Mouse (Mus musculus) thymus, postnatal 10 days (tissue): Measurements from ENCODE around the gene Rnf169.
"Not testable (repeated sequence)": the region's sequence is repeated elsewhere in the genome, so short reads cannot be mapped to it uniquely, and the experiment has no call there.

Experiments
- DNase-seq, 2 experiments: peaks; one replicate each; pipeline ENCODE4 v3.0.0; 2021; ENCODE audit warnings: low spot score in 2 of 2

The Rnf169 gene

DNA sequence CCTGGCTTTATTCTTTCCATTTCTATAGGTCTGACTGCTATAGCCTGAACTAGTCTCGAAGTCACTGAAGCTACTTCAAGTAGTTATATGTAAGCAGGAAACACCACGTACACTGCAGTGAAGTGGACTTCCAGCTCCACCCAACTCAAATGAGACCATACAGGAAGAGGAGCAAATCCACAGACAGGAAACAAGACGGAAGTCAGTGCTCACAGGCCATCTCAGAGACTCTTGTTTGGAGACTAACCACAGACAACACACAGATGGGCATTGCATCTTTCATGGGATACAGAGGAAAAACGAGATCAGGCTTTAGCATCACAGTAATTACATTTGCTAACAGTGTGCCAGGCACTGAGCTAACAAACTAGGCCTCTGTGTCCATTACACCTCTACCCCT lies 33.9 kb downstream of the Rnf169 start:
- DNase-seq = no peak

- no peak for DNase-seq
Measured at GRCm38 (mm10) chr7:99945939-99946338, 34.3 kb downstream of the Rnf169 start.

DNA sequence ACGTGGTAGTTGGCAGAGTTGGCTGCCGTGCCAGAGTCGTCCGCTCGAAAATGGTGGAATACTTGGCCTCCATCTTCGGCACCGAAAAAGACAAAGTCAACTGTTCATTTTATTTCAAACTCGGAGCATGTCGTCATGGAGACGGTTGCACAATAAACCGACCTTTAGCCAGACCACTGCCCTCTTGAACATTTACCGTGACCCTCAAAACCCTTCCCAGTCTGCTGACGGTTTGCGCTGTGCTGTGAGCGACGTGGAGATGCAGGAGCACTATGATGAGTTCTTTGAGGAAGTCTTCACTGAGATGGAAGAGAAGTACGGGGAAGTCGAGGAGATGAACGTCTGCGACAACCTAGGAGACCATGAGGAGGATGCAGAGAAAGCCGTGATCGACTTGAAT lies 35.2 kb downstream of the Rnf169 start:
- DNase-seq = not testable (repeated sequence)

DNA sequence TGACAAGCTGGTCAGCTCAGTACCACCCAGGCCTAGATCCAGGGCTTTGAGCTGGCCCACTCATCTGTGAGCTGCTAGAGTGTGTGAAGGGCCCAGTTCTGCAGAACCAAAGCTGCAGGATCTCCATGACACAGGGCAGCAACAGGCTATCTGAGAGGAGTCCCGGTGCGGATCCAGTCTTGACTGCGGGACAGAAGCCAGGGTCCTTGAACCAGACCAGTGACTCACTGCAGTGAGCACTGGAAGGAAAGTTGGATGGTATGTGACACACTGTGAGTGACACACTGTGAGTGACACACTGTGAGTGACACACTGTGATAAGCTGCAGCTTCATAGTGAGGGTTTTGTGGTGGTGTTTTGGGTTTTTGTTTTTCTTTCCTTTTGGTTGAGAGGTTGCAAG lies 35.7 kb downstream of the Rnf169 start:
- no peak for DNase-seq

DNA sequence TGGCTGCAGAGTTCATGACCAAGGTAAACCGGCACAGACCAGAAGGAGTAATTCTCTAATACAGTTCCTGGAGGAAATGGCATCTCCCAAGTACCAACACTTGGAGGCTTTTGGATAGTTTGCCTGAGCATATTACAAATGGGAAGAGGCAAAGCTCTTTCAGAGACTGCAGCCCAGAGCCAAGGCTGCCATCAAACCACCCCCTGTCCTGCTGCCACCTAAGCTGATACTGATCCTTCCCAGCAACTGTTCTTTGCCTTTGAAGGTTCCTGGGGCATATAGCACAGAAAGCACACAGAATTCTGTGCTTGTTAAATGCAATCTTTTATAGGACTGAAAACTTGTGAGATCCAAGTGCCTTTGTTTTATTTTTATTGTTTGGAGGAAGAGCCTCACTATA lies 39.6 kb downstream of the Rnf169 start:
- DNase-seq = no peak

- no peak for DNase-seq
Measured at GRCm38 (mm10) chr7:99935758-99936157, 44.5 kb downstream of the Rnf169 start.

DNA sequence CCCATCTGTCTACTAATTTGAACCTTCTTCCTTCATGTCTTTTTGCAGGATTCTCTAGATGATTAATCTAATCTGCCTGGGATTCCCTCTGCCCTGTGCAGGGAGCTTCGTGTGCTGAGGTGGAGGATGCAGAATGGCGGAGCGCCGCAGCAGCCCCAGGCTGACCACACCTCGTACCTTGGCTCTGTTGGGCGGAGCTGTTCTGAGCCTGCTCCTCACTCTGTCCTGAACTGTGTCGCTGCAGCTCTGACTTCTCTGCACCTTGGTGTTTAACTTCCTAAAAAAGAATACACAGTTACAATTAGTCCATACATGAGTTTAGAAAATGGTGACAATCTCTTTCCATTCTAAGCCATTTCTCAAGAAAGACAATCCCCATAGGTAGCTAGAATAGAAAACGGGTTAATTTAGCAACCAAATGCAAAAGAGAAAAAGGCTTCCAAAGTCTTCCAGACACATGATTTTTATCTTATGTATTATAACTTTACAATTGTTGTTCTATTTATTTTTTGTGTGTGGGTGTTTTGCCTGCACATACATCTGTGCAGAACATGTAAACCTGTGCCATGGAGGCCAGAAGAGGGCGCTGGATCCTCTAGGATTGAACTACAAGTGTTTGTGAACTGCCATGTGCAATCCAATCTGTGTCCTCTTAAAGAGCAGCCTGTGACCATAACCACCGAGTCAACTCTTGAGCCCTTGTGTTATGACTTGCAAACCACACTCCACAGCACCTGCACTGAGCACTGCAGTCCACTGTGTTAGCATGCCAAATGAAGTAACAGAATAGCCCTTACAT lies 53.1 kb downstream of the Rnf169 start:
- peak; percentile 59 to 79 for DNase-seq

- DNase-seq = no peak
Measured at GRCm38 (mm10) chr7:99920416-99920815, 59.8 kb downstream of the Rnf169 start.

DNA sequence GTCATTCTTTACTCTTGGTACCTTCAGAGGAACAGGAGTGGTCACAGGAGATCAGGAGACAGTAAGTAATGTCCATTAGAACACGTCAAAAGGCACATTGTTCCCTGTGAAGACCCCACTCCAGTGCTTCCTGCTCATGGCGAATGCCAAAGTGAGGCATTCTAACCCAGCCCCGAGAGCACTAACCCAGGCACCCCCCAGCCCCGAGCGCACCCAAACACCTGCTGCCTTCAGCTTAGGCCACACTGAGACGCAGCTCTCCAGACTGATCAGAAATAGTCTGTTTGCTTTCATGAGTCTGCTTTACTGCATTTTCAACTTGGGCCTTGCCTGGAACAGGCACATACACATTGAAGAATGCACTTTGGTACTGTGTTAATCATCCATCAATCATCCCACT lies 60.3 kb downstream of the Rnf169 start:
- peak; percentile 69 to 70 for DNase-seq

- DNase-seq = no peak
Measured at GRCm38 (mm10) chr7:99919164-99919563, 61.1 kb downstream of the Rnf169 start.

- peak in 1 of 2 experiments; percentile 47 for DNase-seq
Measured at GRCm38 (mm10) chr7:99917320-99917844, 62.9 kb downstream of the Rnf169 start.

- DNase-seq = peak; percentile 84 to 91
Measured at GRCm38 (mm10) chr7:99916741-99917319, 63.4 kb downstream of the Rnf169 start.

DNA sequence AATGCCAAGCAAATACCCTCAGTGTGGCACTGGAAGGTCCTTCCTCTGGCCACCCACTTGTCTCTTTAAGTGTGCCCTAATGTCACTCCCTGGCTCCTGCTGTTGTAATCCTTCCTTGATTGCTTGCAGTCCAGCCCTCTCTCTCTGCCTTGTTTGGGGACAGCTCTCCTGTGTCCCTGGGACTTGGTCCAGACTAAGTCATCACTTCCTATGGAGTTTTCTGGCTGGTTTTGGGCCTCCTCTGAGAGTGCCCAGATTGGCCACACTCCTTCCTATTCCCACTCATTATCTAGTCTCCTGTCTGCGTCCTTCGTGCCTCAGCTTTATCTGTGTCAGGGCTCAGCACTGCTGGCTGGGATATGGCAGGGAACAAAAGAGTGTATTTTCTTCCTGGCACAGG lies 64.7 kb downstream of the Rnf169 start:
- no peak for DNase-seq

DNA sequence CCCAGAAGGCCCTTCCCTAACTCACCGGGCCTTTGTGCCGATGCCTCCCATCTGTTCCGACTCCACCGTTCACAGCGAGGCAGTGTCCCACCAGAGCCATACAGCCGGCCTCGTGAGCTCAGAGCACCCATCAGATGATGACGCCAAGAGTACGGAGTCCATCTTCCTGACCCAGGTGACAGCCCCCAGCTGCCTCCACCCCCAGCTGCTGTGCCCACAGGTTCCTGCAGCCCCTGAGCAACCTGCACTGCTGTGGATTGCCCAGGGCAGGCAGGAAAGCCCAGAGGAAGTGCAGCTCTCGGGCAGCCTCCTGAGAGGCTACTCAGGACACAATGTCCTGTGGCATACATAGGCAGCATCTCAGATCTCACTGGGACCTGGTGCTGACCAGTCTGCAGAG lies 65.9 kb downstream of the Rnf169 start:
- DNase-seq = no peak

DNA sequence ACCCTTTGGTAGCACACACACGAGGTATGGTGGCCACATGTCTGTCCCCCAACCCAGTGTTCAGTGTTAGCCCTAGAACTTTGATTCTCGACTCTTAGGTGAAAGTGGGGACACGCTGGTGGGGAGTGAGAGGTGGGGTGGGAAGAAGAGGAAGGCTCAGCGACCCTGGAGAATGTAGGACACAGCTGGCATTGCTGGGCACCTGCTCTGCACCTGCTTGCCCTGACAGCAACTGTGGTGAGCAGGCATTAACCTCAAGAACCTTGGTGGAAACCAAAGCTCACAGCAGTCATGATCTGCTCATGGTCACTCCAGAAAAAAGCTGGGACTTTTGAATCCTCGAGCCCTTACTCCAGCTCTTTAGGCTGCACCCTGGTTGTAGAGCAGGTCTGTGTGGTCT lies 69.2 kb downstream of the Rnf169 start:
- peak; percentile 74 to 85 for DNase-seq

- DNase-seq = no peak
Measured at GRCm38 (mm10) chr7:99907463-99907862, 72.8 kb downstream of the Rnf169 start.

GRCm38 (mm10) chr7:99906346-99906745 lies 73.9 kb downstream of the Rnf169 start:
- DNase-seq = no peak

- DNase-seq = no peak
Measured at GRCm38 (mm10) chr7:99904421-99905005, 75.7 kb downstream of the Rnf169 start.

DNA sequence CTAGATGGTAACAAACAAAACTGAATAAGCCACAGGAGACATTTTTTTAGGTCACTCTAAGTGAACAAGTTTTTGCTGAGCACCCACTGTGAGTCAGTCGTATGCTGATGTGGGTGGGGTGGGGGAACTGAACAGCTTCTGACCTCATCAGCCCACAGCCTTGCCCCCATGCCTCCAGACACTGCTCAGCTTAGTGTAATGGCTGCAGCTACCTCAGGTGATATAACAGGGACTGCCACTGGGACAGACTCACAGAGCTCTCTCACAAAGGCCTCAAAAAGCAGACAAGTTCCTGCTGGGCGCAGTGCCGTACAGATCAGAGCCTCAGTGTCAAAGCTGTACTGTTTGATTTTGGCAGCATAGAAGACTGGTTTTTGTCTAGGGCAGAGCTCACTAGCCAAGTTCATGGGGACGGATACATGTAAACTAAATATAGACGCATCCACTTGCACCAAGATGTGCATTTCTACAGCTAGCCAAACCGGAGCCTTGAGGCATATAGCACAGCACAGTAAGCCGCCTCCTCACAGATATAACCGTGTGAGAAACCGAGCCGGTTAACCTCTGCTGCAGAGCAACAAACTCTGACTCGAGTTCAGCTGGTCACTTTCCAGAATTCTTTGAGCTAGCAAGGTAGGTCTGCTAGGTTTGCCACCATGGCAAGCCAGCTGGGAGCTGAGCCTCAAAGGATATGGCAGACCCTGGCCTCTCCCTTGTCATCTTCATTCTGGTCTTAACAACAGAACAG lies 77.2 kb downstream of the Rnf169 start:
- no peak for DNase-seq

- DNase-seq = peak; percentile 63
Measured at GRCm38 (mm10) chr7:99902208-99902607, 78.0 kb downstream of the Rnf169 start.

- no peak for DNase-seq
Measured at GRCm38 (mm10) chr7:99896905-99897304, 83.3 kb downstream of the Rnf169 start.

DNA sequence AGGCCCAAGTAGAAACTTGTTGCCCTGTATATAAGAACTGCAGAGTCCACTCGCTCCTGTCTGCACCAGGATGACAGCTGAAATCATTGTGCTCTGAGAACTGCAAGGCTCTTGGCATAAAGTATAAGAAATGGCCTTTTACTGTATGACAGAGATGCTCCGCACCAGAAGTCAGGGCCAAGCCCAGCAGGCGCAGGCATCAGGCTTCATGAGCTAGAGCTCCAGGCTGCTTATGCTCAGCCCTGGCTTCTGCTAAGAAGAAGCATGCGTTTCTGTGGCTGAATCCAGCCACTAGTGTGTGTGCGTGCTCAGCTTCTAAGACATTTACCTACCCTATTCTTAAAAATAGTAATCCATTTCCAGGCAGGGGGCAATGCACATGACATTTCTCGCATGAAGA lies 85.8 kb downstream of the Rnf169 start:
- no peak for DNase-seq
